Mouse (Mus musculus) megakaryocyte progenitor cell, adult 5-6 weeks (primary cell): ENCODE data around the gene Cdk18. TPM values are rescaled to one million over a fixed set of nuclear protein-coding genes. Genes with fewer than 3 reads are reported as not detected.

Experiments used
- ATAC-seq: replicated peaks from 2 replicates; pipeline ENCODE4 v1.8.0; 2016; ENCODE audit warnings: mild to moderate bottlenecking, moderate TSS enrichment, inconsistent platforms; ENCODE audit not compliant: poor library complexity
- total RNA-seq, 2 experiments: library from RNA; stranded (forward) in 1 of 2; stranded (reverse) in 1 of 2; fragments of 157-497, 149-512 nt in 1 of 2; fragments of 200-1000 nt in 1 of 2; gene quantifications; 2 replicates each; pipeline versions ENCODE4 v1.2.3 to v1.2.4; 2015 to 2017

Gene Cdk18
- total RNA-seq, 2 experiments from 2014 or later, result 0.75 to 2.3 TPM

DNA sequence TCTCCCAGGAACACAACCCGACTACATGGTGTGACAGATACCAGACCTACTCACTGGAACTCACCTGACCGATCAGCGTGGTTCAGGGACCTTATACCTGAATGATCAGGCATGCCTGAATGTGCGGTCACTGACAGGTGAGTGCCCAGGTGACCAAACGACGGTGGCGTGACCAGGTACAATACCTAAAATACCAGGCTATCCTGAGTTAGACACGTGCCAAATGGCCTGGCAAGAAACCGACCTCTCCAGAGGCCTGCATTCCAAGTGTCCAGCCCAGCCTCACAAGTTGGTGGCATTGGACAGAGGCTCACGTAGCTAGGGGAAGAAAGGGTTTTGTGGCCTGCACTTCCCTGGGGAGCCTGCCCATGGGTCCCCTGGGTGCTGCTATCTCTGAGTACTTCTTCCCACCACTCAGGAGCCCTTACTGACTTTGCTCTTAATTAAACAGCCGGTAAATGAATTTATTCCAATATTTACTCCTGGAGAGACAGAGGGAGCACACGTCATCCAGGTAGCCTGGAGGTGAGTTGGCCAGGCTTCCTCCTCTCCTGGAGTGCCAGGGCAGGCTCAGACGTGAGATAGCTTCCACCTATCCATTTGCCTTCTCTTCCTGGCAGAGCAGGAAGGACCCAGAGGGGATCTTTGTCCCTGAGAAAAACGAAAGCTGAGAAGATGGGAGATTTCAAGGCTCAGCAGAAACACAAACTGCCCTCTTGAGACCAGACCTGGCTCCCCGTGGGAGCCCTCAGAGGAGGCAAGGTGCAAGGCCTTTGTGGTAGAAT lies 11.5 kb upstream of the Cdk18 start:
- no peak for ATAC-seq

DNA sequence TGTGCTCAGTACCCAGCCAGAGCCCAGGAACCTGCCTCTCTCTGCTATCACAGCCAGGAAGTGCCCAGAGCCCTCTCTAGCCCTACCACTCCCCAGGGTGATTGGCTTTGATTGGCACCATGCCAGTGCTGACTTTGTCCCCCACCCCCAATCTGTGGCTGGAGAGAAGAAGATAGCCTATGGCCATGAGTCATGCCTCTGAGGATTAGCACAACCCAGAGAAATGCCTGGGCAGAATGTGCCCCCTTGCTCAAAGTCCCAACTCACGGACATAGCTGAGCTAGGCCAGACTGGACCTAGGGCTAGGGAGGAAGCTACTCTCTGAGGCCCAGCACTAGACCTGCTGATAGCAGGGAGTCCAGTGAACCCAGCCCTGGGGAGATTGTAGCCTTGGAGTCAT lies 10.7 kb upstream of the Cdk18 start:
- 0 out of 2 replicates have a peak, but pooled peaks have one; percentile 18 for ATAC-seq

DNA sequence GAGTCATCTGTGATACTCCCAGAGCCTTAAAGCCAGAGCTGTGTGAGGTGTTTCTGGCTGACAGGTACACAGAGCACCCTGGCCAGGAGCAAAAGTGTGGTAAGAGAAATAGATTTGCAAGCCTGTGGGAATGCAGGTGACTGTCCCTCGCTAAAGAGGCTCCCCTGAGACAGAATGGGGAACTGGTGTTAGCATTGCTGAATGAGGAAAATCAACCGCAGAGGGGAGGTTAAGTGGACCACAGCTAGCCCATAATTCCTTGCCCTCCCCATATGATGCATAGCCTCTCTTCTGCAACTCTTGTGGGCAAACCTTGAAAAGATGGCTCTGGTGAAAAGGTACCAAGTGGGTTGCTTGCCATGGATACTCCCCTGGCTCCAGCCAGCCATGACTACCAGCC lies 9.9 kb upstream of the Cdk18 start:
- peak; percentile 82 for ATAC-seq

DNA sequence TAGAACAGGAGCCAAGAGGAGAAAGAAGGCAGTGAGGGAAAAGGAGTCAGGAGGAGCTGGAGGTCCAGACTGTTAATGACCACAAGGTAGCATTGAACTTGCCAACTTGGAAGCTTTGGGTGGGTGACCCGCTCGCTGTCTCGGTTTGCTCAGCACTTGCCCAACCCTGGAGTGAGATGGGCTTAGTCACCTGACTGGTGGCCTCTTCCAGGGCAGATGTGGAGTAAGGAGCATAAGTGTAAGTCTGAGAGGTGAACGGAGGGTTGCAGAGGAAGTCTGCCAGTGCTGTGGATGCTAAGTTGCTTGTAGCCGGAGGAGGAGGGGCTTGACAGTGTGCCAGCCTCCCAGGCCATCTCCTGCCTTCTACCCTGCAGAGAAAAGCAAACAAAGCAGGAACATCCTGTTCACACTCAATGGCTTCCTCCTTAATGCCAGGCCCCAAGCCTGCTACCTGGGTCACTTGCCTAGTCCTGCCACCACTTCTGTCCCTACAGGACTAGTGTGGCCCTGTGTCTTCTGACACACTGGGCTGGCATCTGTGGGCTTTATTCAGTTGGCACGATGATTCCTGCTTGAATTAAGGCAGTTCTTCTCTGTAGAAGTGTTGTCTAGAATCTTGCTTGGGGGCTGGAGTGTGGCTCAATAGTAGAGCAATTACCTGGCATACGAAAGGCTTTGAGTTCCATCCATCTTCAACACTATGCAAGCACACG lies 6.6 kb upstream of the Cdk18 start:
- ATAC-seq, result no peak

DNA sequence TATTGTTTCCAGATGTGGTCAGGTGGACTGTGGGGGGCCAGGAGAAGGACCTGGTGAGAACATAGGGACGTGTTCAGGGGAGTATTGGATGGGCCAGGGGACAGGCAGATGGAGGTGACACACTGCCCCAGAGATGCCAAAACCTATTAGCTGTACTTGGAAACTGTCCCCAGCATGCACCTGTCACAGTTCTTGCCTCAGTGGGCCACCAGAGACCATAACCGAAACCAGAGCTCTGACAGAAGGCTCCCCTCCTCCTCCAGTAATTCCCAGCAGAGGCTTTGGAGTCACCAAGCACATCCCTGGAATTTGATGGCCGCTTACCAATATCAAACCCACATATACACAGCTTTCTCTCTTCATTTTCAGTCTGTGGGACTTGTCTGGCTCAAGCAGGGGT lies 5.4 kb upstream of the Cdk18 start:
- ATAC-seq, result no peak

DNA sequence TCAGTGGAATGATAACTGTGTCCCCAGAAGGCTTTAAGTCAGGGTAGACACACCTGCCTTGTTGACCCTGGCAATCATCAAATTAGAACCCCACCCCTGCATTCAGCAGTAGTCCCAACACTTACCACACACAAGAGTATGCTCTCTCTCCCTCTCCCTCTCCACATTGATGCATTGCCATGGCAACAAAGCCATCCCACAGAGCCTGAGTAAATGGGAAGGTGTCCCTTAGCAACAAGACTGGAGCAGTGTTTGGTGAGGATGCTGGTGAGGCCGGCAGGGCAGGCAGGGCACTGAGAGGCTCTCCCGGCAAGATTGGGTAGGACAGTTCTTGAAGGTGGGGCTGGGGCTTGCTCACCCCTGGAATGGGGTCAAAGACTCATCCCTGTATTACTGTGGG lies 4.7 kb upstream of the Cdk18 start:
- no peak for ATAC-seq

DNA sequence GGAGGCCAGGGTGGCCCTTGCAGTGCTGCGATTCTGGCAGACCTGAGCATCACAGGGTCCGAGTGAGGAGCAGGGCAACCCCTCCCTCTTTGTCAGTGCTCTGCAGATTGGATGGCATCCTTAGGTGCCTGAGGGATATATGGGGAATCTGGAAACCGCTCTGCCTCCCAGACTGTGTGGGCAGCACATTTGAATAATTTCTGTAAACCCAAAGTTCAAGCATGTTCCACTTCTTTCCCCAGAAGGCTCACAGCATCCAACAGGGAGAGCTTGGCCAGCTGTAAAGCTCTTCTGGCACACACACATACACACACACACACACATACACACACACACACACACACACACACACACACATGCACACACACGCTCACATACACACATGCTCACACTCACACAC lies 4.2 kb upstream of the Cdk18 start:
- ATAC-seq, result no peak

DNA sequence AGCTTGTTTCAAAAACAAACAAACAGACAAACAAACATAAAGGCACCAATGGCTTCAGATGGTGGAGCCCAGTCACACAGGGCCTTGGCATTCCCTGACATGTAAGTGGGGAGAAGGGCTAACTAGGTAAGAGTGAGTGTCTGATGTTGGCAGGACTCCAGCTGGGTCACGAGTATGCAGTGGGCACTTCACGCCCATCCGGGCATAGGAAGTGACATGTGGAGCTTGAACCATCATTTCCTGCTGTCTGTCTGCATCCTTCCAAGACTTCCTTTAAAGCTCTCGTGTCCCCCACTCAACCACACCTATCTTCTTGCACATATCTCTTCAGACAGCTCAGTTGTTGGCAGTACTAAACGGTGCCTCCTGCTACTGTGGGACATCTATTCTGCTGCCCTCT lies 3.6 kb upstream of the Cdk18 start:
- ATAC-seq, result peak; percentile 34

DNA sequence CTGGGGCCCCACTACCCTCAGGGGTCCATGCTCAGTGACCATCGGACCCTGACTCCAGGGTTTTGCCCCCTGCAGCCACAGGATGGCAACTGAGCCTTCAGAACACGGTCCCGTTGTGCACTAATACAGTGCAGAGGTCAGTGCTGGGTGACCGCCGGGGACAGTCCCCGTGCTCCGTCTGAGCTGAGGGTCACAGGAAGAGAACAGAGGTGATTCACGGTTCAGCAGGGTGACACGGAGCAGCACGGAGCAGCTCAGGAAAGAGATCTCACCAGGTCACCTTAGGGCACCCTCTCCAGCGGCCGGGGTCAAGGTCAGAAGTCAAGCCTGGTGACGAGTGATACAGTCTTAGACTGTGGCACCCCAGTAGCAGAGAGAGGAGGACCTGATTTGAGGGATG lies 2.3 kb upstream of the Cdk18 start:
- ATAC-seq, result no peak

DNA sequence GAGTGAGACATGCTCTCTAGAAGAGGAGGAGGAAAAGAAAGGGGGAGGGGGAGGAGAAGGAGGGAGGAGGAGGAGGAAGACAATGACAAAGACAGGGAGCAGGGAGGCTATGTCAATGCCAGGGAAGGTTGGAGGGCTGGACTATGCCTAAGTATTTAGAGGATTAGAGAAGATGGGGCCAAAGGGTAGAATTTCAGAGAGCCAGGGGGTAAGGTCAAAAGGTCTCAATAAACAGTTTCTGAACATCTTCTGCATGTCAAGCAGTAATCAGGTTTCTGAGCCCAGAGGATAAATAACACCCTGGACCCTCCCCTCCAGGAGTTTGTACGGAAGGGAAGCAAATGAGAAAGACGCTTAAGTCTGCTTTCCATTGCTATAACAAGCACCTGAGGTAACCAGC lies 1.7 kb upstream of the Cdk18 start:
- no peak for ATAC-seq

DNA sequence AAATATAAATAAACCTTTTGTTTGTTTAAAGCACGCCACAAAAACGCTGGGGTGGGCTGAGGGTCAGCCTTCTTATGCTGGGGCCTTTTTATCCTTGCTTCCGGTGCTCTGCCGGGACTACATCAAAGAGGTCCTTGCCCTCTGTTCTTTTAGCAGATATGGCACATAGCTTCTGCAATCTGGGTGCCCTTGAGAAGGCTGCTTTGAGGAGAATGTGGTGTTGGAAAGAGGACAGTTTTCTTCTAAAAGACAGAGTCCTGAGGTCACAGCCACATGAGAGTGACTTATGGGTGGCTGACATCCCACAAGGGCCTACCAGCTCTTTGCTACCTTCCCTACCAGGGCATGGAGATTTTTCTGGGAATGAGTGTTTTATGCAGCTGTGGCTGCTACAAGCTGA lies 1.1 kb upstream of the Cdk18 start:
- ATAC-seq, result no peak

DNA sequence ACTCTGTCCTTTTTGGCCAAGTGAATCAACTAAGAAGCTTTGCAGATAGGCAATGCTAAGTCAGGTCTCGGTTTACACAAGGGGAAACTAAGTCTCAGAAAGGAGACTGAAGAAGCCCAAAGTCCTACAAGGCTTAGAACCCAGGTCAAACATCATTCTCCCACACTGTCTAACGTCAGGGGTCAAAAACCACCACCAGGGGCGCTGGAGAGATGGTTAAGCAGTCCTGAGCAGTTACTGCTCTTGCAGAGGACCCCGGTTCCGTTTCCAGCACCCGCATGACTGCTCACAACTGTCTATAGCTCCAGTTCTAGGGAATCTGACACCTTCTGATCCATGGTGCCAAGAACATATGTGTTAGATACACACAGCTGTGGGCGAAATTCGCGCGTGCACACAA lies 687 bp upstream of the Cdk18 start:
- peak; percentile 49 for ATAC-seq

DNA sequence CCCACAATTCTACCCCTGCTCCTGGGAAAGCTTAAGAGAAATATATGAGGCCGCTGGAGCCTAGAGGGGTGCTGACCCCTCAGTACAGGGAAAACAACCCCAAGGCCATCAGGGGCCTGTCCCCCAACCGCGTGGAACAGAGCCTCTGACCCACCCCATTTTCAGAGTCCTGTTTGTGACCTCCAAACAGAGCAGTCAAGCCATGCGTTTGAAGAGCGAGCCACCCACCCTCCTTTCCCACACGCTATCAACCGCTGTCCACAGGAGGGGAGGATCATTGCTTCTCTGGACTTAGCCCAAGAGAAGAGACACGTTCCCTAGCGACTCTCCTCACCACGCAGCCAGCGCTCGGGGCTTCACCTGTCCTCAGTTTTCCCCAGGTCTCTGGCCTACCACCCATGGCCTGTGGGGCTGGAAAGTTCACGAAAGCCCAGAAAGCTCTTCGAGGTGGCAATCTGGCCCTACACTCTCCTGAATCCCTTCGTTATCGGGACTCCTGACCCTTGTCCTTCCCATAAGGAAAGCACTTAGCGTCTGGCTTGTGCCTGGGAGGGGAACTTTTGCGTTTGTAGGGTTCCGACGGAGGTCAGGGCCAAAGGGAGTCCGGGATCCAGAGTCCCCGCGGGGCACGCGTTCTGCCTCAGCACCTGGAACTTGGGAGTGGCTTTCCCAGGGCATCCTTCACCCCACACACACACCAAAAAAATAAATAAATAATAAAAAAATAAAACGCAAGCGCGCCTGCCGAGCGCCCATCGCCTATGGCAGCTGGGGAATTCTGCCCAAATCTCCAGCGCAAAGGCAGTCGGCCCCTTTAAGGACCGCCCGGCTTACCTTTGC lies 688 bp downstream of the Cdk18 start:
- peak; percentile 4; the same call in 1 of the 2 replicates for ATAC-seq

DNA sequence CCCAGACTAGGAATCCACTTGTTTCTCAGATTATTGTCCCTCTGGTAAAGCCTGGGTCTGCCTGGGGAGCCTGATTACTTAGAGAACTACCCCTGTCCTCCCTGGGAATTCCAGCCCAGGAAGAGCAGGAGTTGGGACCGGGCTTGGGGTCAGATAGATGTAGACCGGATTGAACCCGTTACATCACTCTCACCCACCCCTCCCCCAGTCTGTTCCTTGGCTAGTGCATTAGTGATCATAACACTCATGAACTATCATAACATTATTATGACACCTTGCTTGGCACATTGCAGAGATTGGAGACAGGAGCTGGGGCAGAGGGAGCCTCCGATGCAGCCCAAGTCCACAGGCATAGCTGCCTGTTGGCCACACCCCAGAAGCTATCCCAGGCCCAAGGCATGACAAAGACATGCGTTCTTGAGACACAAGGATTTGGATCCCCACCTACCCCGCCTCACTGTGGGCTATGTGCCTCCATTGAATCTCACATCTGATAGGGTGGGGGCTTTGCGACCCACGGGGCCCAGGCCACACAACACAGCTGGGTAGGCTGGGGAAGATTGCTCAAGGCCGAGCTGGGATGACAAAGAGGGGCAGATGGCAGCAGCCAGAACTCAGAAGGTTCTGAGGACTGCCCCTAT lies 1.4 kb downstream of the Cdk18 start:
- ATAC-seq, result no peak

DNA sequence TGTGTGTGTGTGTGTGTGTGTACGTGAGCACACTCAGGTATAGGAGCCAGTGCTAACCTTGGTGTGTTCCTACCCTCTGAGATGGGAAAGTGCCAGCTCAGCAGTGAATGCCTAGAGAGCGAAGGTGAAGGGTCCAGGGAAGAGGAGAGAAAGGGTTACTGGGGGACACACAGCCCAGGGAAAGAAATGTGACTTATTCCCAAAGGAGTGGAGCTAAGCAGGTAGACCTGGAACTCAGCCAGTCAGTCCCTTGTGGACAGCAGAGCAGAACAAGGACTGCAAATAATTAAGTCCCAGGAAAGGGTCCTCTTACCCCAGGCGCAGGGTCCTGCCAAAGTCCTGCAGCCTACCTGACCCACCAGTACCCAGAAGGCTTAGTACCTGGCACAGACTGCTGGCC lies 2.6 kb downstream of the Cdk18 start:
- no peak for ATAC-seq

DNA sequence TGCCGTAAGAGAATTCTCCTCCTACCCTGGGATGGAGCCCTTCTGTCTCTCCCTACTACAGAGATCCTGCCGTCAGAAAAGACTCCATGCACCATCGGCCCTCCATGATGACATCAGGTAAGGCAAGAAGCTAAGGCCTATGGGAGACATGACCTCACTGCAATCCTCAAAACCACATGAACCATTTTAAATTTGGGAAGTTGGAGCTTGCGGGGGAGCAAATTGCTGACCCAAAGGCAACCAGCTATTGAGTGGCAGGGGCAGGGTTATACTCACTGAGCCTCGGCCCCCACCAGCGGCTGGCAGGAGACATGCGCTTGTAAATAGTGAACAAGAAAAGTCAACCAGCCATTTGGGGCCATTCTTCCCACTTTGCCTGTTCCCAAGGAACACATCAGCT lies 3.9 kb downstream of the Cdk18 start:
- no peak for ATAC-seq

DNA sequence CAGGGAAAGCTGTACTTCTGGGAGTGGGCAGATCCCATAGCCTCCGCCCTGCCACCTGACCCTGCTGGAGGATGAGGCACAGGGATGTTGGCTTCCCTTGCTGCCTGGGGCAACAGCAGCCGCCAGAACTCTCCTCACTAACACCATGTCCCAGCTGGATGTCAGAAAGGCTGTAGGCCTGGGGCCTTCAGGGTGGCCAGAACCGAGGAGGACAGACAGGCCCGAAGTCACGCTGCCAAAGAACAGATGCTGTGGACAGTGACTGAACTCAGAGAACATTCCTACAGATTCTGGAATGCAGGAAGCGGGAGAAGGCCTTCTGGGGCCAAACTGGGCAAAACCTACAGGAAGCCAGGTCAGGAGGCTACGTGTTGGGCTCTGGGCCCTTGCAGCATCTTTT lies 11.2 kb downstream of the Cdk18 start:
- ATAC-seq, result no peak

DNA sequence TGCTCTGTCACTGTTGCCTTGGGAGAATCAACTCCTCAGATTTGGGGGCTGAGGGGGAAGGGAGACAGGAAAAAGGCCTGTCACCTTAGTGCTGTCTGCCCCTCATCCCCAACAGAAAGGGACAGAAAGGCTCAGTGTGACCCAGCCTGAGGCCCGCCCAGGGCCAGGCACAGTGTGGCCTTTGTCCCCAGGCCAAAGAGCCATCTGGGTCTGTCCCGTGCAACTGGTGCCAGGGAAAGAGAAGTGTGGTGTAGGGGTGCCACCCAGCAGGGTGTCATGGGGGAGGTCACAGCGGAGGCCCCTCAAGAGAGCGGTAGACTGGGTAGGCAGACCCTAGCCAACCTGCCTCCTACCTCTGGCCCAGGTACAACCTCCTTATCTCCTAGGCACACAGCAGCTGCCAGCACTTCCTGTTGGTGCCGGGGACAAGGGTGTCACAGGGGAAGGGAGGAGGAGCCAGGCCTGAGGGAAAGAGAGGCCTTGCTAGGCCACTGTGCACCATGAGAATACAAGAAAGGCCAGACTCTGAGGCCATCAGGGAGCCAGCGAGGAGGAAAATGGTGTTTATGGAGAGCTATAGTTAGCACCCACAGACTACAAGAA lies 13.6 kb downstream of the Cdk18 start:
- peak; percentile 73 for ATAC-seq

DNA sequence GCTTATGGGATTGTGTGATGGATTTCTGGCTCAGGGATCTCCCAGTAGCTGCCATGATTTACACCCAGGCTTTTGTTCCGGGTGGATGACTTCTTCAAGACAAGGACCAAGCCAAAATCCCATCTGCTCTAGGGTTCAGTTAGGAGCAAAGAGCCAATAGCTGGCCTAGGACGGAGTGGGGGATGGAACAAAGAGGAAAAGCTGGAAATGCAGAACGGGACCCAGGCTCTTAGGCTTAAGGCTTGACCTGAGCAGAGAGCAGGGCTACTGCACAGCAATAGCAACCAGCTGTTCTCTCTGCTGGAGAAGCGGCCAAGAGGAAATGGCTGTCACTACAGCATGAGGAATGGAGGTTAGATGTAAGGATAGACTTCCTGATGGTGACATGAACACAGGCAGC lies 14.2 kb downstream of the Cdk18 start:
- no peak for ATAC-seq

DNA sequence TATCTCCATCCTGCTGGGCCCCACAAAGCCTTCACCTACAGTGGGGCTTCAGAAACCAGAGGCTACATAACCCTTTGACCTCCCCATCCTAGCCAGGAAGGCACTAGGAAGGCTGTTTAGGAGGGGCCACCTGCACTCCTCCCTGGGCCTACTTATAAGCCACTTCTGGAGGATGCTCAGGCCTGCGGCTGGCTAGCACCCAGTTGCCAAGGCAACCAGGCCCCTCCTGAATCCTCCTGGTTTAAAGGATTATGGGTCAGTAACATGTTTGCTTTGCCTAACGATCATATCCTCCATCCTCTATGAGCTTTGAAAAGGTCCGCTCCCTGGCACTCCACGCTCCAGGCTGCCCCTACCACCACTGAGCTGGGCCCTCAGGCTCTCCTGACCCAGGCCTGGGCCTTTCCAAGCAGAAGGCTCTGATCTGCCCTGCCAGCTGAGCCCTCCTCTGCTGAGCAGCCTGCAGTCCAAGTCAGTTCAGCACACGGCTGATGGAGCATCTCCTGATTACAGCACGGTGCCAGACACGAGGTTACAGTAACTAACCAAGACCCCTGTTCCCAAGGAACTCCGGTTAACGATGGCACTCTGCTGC lies 16.0 kb downstream of the Cdk18 start:
- ATAC-seq, result no peak
